Mouse (Mus musculus) heart, embryonic 14.5 days (tissue): Measurements from ENCODE around the gene Tubb5. TPM values are rescaled to one million over a fixed set of nuclear protein-coding genes. Genes with fewer than 3 reads are reported as not detected.
A peak's percentile ranks its signal among the peaks of the same experiment; 100 is the strongest.

Experiments
- ATAC-seq: fragments of 200-750 bp; cut with Nextera tagmentation; 2 replicates; pipeline ENCODE4 v1.8.0; 2017; ENCODE audit warnings: low read depth, moderate TSS enrichment; ENCODE audit not compliant: insufficient number of reproducible peaks, insufficient read depth, low FRiP score
- H3K27ac ChIP-seq, 2 experiments: fragments of 200-500 bp in 1 of 2; fragments of 300-500 bp in 1 of 2; sonication (generic) in 1 of 2; replicated peaks in 1 of 2; 2 replicates each; pipeline ENCODE4 v1.5.1; 2012 to 2014; ENCODE audit warnings: low read depth in 2 of 2, low read length in 2 of 2, control low read depth in 1 of 2, mild to moderate bottlenecking in 1 of 2, mixed read lengths in 1 of 2; ENCODE audit not compliant: control insufficient read depth in 1 of 2, insufficient read depth in 1 of 2
- H3K27me3 ChIP-seq: fragments of 300-500 bp; sonication (generic); 2 replicates; pipeline ENCODE4 v1.6.1; 2014; ENCODE audit warnings: mild to moderate bottlenecking, low read length, control low read depth; ENCODE audit not compliant: control insufficient read depth, insufficient read depth
- H3K36me3 ChIP-seq: fragments of 300-500 bp; sonication (generic); 2 replicates; pipeline ENCODE4 v1.6.1; 2014; ENCODE audit warnings: mild to moderate bottlenecking, control low read depth, low read length, mixed read lengths; ENCODE audit not compliant: control insufficient read depth, insufficient read depth
- H3K4me1 ChIP-seq, 2 experiments: fragments of 200-500 bp in 1 of 2; fragments of 300-500 bp in 1 of 2; sonication (generic) in 1 of 2; 2 replicates each; pipeline ENCODE4 v1.6.1; 2012 to 2014; ENCODE audit warnings: low read length in 2 of 2, control low read depth in 1 of 2, mixed read lengths in 1 of 2; ENCODE audit not compliant: control insufficient read depth in 2 of 2, insufficient read depth in 2 of 2
- H3K4me2 ChIP-seq: fragments of 300-500 bp; sonication (generic); 2 replicates; pipeline ENCODE4 v1.6.1; 2014; ENCODE audit warnings: mild to moderate bottlenecking, low read length
- H3K4me3 ChIP-seq, 2 experiments: fragments of 200-500 bp in 1 of 2; fragments of 300-500 bp in 1 of 2; sonication (generic) in 1 of 2; 2 replicates each; pipeline ENCODE4 v1.5.1; 2012 to 2014; ENCODE audit warnings: low read length in 2 of 2, mild to moderate bottlenecking in 2 of 2, control low read depth in 1 of 2, low read depth in 1 of 2, moderate library complexity in 1 of 2; ENCODE audit not compliant: control insufficient read depth in 1 of 2, insufficient read depth in 1 of 2
- H3K9ac ChIP-seq: fragments of 300-500 bp; sonication (generic); 2 replicates; pipeline ENCODE4 v1.6.1; 2014; ENCODE audit warnings: mild to moderate bottlenecking, low read length
- H3K9me3 ChIP-seq: fragments of 300-500 bp; sonication (generic); 2 replicates; pipeline ENCODE4 v1.6.1; 2016; ENCODE audit warnings: low read length, control low read depth; ENCODE audit not compliant: control insufficient read depth
- WGBS: fragments of 180-500 bp; shearing (Covaris S2); extraction: QIAGEN DNeasy Blood & Tissue Kit; methylation state at CpG from one replicate; pipeline ENCODE4 v1.1.7; 2014; 5-methylcytosine and 5-hydroxymethylcytosine counted together
- polyA plus RNA-seq: library from polyadenylated mRNA; unstranded; fragments of >200 nt; fragmentation: Nextera tagmentation; extraction: Ambion mirVana; gene quantifications from 2 replicates; pipeline ENCODE4 v1.2.1, GENCODE M21; 2014

Gene Tubb5
- polyA plus RNA-seq, 1 experiment from 2014 or later, result 698 TPM

- H3K9me3 ChIP-seq, result peaks cover 3% of the 10 kb centered on the region; the same call in 1 of the 2 replicates
- ATAC-seq, result no peak
- peak overlapping the region; percentile 92 for H3K4me2 ChIP-seq
- peak overlapping the region; percentile 88 to 94 for H3K27ac ChIP-seq
- WGBS, result 45% methylated on average over 8 of the region's 8 CpGs
- no peaks in the 10 kb centered on the region for H3K27me3 ChIP-seq
- H3K36me3 ChIP-seq, result peaks cover 51% of the 10 kb centered on the region
- H3K4me3 ChIP-seq, result peak overlapping the region; percentile 52 to 78
- peaks cover 15 to 49% of the 10 kb centered on the region in 2 experiments for H3K4me1 ChIP-seq
- peak overlapping the region; percentile 88 for H3K9ac ChIP-seq
These were observed 33.0 kb upstream of the Tubb5 start for GRCm38 (mm10) chr17:35870884-35871696.

- 35% methylated on average over 9 of the region's 9 CpGs for WGBS
- H3K27me3 ChIP-seq, result no peaks in the 10 kb centered on the region
- H3K36me3 ChIP-seq, result peaks cover 46% of the 10 kb centered on the region
- peak overlapping the region; percentile 88 to 94 for H3K27ac ChIP-seq
- peak; percentile 15; the same call in 1 of the 2 replicates for ATAC-seq
- peaks cover 3% of the 10 kb centered on the region; the same call in 1 of the 2 replicates for H3K9me3 ChIP-seq
- peaks cover 15 to 49% of the 10 kb centered on the region in 2 experiments for H3K4me1 ChIP-seq
- peak overlapping the region; percentile 52 to 78 for H3K4me3 ChIP-seq
- peak overlapping the region; percentile 92 for H3K4me2 ChIP-seq
- peak overlapping the region; percentile 88 for H3K9ac ChIP-seq
These were observed 32.2 kb upstream of the Tubb5 start for GRCm38 (mm10) chr17:35870151-35870883.

GRCm38 (mm10) chr17:35869346-35870067 is 31.4 kb upstream of the Tubb5 start:
- peak overlapping the region; percentile 87 to 94 for H3K27ac ChIP-seq
- ATAC-seq, result peak; percentile 24; the same call in 1 of the 2 replicates
- H3K27me3 ChIP-seq, result no peaks in the 10 kb centered on the region
- peak overlapping the region; percentile 52 to 78 for H3K4me3 ChIP-seq
- 4% methylated on average over 7 of the region's 7 CpGs for WGBS
- peak overlapping the region; percentile 92 for H3K4me2 ChIP-seq
- H3K9me3 ChIP-seq, result peaks cover 3% of the 10 kb centered on the region; the same call in 1 of the 2 replicates
- H3K4me1 ChIP-seq, result peaks cover 21 to 55% of the 10 kb centered on the region in 2 experiments
- peaks cover 37% of the 10 kb centered on the region for H3K36me3 ChIP-seq
- peak overlapping the region; percentile 88 for H3K9ac ChIP-seq

- 1% methylated on average over 7 of the region's 7 CpGs for WGBS
- H3K9ac ChIP-seq, result peak overlapping the region; percentile 88
- peak overlapping the region; percentile 52 to 78 for H3K4me3 ChIP-seq
- peaks cover 21 to 57% of the 10 kb centered on the region in 2 experiments for H3K4me1 ChIP-seq
- peaks cover 3% of the 10 kb centered on the region; the same call in 1 of the 2 replicates for H3K9me3 ChIP-seq
- H3K4me2 ChIP-seq, result peak overlapping the region; percentile 92
- H3K36me3 ChIP-seq, result peaks cover 32% of the 10 kb centered on the region
- H3K27me3 ChIP-seq, result no peaks in the 10 kb centered on the region
- no peak for ATAC-seq
- H3K27ac ChIP-seq, result peak overlapping the region; percentile 78 to 94
These were observed 30.8 kb upstream of the Tubb5 start for GRCm38 (mm10) chr17:35868961-35869345.

- 18% methylated on average over 17 of the region's 17 CpGs for WGBS
- Histone ChIP-seq H3K4me1 (peaks cover 21 to 52% of the 10 kb centered on the region in 2 experiments), H3K27me3 (no peaks in the 10 kb centered on the region)
These were observed 30.2 kb upstream of the Tubb5 start for GRCm38 (mm10) chr17:35868165-35868820.

GRCm38 (mm10) chr17:35866911-35867890 is 29.1 kb upstream of the Tubb5 start:
- Histone ChIP-seq H3K4me3 (peak overlapping the region; percentile 52 to 78), H3K9me3 (peaks cover 3% of the 10 kb centered on the region; the same call in 1 of the 2 replicates), H3K4me1 (peaks cover 21 to 48% of the 10 kb centered on the region in 2 experiments), H3K36me3 (peaks cover 17% of the 10 kb centered on the region; the same call in 1 of the 2 replicates), H3K27ac (peak overlapping the region; percentile 94 to 97), H3K27me3 (no peaks in the 10 kb centered on the region), H3K4me2 (peak overlapping the region; percentile 92), H3K9ac (peak overlapping the region; percentile 88)
- no peak for ATAC-seq
- 11% methylated on average over 26 of the region's 26 CpGs for WGBS

More at GRCm38 (mm10) chr17:35868165-35868820, 30.2 kb upstream of the Tubb5 start:
- peak overlapping the region; percentile 92 for H3K4me2 ChIP-seq
- no peak for ATAC-seq
- H3K9me3 ChIP-seq, result peaks cover 3% of the 10 kb centered on the region; the same call in 1 of the 2 replicates
- peak overlapping the region; percentile 52 to 78 for H3K4me3 ChIP-seq
- peaks cover 26% of the 10 kb centered on the region for H3K36me3 ChIP-seq
- peak overlapping the region; percentile 88 for H3K9ac ChIP-seq
- H3K27ac ChIP-seq, result peak overlapping the region; percentile 65 to 94
